Mouse (Mus musculus) frontal cortex, postnatal 10 days (tissue): ENCODE measurements around the gene Setd7.
A peak's percentile ranks its signal among the peaks of the same experiment; 100 is the strongest.
"Not testable (repeated sequence)": the region's sequence is repeated elsewhere in the genome, so short reads cannot be mapped to it uniquely, and the experiment has no call there.

ENCODE experiments used
- DNase-seq, 2 experiments: peaks; one replicate each; pipeline ENCODE4 v3.0.0; 2022; ENCODE audit warnings: low spot score in 2 of 2, mixed read lengths in 1 of 2

Setd7 gene

GRCm38 (mm10) chr3:51560511-51561108 is at the start of gene Setd7:
Gene Setd7, minus strand, starts transcription at chr3:51560879.
- DNase-seq = peak; percentile 68 to 76

DNA sequence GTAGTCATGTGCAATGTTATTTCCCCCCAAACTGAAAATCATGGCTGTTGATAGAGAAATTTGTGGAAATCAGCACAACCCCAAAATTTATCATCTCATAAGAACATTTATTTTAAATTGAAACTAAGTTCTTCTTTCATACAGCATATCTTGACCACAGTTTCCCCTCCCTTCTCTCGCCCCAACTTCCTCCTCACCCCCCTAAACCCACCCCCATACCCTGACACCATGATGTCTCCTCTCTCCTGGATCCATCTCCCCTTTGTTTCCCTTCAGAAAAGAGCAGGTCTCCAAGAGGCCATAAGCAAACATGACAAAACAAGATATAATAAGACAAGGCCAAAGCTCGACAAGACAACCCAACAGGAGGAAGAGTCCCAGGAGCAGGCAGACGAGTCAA is 43.8 kb upstream of the Setd7 start:
- no peak for DNase-seq

DNA sequence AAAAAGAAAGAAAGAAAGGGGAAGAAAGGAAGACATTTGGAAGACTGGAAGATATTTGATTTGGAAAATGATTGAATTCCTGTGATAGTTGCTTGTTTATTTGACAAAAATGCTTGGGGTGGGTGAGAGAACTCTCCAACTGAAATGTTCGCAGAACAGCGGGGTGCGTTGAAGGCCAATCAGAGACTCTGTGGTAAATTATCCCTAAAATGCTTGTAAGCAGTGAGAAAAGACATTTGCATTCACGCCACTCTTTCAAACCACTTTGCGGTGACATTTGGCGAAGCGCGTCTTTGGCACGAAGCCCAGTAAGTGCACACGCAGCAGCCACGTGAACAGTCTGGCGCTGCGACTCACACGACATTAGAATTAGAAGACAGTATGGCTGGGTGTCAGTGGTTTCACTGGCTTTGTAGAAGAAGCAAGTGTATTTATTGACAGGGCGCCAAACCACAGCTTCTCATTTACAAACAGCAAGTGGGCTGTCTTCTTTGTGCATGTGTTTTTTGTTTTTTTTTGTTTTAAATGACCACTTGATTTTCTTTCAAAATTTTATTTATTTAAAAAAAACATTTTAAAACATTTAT is 43.1 kb upstream of the Setd7 start:
- DNase-seq = peak; percentile 66 to 76

DNA sequence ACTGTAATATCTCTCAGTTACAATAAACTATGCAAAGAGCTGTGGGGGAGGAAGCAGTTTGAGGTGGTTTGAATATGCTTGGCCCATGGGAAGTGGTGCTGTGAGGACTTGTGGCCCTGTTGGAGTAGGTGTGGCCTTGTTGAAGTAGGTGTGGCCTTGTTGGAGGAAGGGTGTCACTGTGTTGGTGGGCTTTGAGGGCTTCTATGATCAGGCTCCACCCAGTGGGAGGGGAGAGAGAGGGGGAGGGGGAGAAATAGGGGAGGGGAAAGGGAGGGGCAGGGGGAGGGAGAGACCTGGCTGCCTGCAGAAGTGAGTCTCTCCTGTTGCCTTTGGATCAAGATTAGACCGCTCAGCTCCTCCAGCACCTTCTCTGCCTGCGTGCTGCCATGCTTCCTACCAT is 40.8 kb upstream of the Setd7 start:
- DNase-seq = no peak

- DNase-seq = no peak
Measured at GRCm38 (mm10) chr3:51600728-51601127, 40.0 kb upstream of the Setd7 start.

- no peak for DNase-seq
Measured at GRCm38 (mm10) chr3:51599057-51599630, 38.5 kb upstream of the Setd7 start.

GRCm38 (mm10) chr3:51596538-51596937 is 35.9 kb upstream of the Setd7 start:
- DNase-seq = no peak

- DNase-seq = no peak
Measured at GRCm38 (mm10) chr3:51593506-51593905, 32.8 kb upstream of the Setd7 start.

- no peak for DNase-seq
Measured at GRCm38 (mm10) chr3:51591591-51591990, 30.9 kb upstream of the Setd7 start.

GRCm38 (mm10) chr3:51590207-51590892 is 29.7 kb upstream of the Setd7 start:
- no peak for DNase-seq

DNA sequence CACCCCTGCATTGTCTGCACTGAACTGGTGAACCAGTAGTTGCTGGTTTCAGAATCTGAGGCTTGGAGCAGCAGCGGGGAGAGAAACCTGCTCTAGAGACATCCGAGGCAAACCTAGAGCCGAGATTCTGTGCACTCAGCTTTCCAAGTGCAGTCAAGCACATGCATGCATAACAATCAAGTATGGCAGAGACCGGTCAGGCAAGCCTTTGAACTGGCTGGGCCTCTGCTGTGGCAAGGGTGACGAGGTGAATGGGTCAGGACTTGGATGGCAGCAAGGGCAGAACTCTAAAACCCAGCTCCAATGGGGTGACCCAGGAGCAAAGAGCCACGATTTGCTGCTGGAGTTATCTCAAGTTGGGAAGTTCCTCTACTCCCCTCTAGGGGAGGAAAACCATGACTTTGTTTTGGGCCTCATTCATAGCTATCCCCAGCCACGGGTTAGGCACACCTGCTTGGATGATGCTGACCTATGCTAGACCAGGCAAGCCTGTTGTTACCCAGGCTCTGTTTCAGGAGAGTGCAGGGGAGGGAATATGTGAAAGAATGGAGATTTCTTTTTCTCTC is 27.1 kb upstream of the Setd7 start:
- DNase-seq = no peak

DNA sequence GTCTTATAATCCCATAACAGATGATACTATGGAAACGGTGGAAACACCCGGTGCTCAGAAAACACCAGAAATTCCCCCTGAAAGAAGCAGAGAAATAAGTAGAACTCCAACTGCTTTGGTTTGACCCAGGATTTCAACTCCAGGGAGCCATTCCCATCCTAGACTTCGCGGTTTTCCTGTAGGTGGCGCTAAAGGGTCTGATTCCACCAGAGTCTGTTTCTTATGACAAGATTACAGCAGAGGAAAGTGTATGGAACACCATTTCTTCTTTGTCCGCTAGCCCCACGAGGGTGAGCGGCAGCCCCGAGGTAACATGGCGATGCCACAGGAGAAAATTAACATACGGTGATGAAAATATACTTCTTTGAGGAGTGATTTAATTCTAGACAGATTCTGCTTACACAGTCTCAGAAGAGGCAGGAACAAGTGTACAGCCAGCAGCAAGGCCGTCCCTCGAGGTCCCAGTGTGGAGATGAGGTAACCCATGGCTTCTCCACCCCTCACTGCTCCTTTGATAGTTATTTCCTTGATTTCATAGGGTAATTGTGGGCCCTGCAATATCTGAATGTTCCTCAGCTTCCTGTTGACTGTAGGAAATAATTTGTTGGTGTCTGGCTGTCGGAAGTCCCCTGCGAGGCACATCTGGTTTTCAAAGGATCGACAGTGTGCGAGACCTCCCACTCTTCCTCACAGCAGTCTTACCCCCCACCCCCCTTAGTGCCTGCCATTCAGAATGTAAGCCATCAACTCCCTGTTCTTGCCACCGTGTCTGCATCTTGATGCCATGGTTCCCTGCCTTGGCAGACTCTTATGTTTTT is 23.1 kb upstream of the Setd7 start:
- peak; percentile 44 to 81 for DNase-seq

- not testable (repeated sequence) for DNase-seq
Measured at GRCm38 (mm10) chr3:51579243-51579642, 18.6 kb upstream of the Setd7 start.

DNA sequence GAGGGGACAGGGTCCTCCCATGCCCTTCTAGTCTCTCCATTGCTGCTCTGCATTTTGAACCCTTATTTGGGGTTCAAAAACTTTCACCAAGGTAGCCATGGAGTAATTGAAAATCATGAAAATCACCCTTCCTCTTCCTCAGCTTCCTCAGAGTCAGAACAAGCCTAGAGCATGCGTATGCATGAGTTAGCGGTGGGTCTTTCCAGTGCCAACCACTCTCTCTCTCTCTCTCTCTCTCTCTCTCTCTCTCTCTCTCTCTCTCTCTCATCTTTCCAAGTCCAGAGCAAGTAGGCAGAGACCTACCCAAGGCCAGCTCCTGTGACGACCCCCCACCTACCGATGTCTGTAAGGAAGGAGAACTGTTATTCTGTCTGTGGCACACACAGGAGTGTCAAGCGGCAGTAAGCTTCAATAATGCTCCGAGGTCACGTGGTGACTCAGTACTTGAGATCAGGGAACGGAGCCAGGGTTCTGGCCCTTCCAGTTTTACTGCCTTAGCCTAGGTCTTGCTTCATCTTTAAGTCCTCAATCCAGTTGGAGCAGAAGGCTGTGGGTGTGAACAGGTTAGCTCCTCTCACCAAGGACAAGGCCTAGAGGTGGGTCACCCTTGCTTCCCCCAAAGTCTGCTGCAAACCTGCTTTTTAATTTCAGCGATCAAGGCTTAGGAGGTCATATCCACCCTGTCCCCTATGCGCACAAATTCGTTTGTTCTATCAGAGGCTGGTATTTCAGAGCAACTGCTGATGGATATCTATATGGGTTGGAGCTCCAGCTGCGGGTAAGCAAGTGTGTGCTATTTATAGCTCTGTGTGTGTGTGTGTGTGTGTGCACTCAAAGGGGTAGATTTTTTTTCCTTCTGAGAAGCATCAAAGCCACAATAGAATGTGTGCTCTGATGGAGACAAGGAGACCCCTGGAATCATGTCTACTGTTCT is 17.4 kb upstream of the Setd7 start:
- DNase-seq = no peak

- DNase-seq = no peak
Measured at GRCm38 (mm10) chr3:51577359-51577758, 16.7 kb upstream of the Setd7 start.

GRCm38 (mm10) chr3:51573915-51574314 is 13.2 kb upstream of the Setd7 start:
- no peak for DNase-seq

- no peak for DNase-seq
Measured at GRCm38 (mm10) chr3:51570200-51570599, 9.5 kb upstream of the Setd7 start.

GRCm38 (mm10) chr3:51561993-51562385 is 1.3 kb upstream of the Setd7 start:
- no peak for DNase-seq

DNA sequence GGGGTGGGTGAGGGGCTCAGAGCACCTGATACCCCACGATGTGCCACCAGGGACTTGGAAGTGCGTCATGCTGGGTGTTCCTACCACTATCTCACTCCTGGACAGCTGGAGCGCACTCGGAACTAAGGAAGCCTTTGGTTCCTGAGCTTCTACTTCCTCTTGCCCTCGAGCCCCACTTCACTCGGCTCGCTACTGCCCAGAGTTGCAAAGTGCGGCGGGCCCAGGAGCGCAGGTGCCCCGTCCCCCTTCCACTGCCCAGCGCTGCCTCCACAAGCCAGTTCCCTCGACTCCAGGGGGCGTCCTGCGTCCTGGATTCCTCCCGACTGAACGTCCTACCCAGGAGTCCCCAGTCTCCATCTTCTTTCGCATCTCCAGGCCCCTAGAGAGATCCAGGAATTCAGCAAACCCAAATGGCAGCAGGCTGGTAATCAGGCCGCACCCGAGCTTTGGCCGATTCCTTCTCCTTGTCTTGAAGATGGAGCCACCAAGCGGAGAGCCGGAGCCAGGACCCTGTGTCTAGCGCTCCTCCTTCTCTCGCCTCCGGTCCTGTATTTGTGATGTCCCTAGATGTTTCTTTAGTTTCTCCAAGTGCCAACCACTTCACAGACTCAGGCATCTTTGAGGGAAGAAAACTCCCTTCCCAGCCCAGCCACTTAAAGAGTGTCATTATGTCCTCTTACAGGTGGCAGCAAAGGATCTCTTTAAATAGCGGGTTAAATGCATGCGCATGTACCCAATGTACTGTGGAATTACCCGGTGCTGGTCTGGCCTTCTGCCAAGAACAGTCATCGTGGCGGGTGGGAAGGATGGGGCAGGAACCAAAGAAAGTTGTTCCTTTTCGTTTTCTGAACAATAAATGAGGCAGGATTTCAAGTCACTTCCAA is 672 bp upstream of the Setd7 start:
- peak; percentile 36 to 59 for DNase-seq
